Comparison of ENCODE assay signal across 9 mouse cellular contexts in genomic region chr10:39659411-39660268, GRCm38 (mm10). TPM values are rescaled to one million over a fixed set of nuclear protein-coding genes. Genes with fewer than 3 reads are reported as not detected.
DNase-seq lines count a peak whose midpoint lies in the region; ATAC-seq lines count a peak whose summit lies in the region.
"Had no signal": no experiment of that assay in that cellular context is flagged by ENCODE, and none has a peak within 500 bp of the region (broad histone marks: within the 10 kb centered on the region; RNA-seq: fewer than 3 reads in every experiment).

No protein-coding gene starts in this region.

- peaks cover 27% of the 10 kb centered on the region for H3K4me1 ChIP-seq in embryonic facial prominence, embryonic 15.5 days
- H3K4me1 ChIP-seq in heart, embryonic 16.5 days (ENCODE audit: control insufficient read depth, insufficient read depth, low read length): peaks cover 38% of the 10 kb centered on the region
- H3K4me1 ChIP-seq in stomach, embryonic 14.5 days (ENCODE audit: control insufficient read depth, insufficient read depth, low read length): peaks cover 43% of the 10 kb centered on the region; the same call in 1 of the 2 replicates

- WGBS in embryonic facial prominence, embryonic 15.5 days: 8% methylated on average over 11 of the region's 11 CpGs
- 10% methylated on average over 11 of the region's 11 CpGs for WGBS in heart, embryonic 16.5 days
- WGBS in stomach, embryonic 14.5 days: 3% methylated on average over 11 of the region's 11 CpGs

- no peaks in the 10 kb centered on the region for H3K27me3 ChIP-seq in embryonic facial prominence, embryonic 15.5 days
- no peaks in the 10 kb centered on the region for H3K27me3 ChIP-seq in heart, embryonic 16.5 days (ENCODE audit: control insufficient read depth, insufficient read depth, low read length)
- no peaks in the 10 kb centered on the region for H3K27me3 ChIP-seq in stomach, embryonic 14.5 days (ENCODE audit: control insufficient read depth, insufficient read depth, low read length)
- H3K27me3 ChIP-seq: liver, embryonic 13.5 days had no signal

- no peak overlapping the region for H3K4me3 ChIP-seq in embryonic facial prominence, embryonic 15.5 days (replicated peaks)
- H3K4me3 ChIP-seq in heart, embryonic 16.5 days (ENCODE audit: low read length): no peak overlapping the region
- H3K4me3 ChIP-seq in stomach, embryonic 14.5 days (ENCODE audit: low read depth, low read length): no peak overlapping the region
- H3K4me3 ChIP-seq: liver, embryonic 13.5 days had no signal

- H3K4me2 ChIP-seq in embryonic facial prominence, embryonic 15.5 days (replicated peaks): no peak overlapping the region; the same call in 1 of the 2 replicates
- peak overlapping the region; percentile 20; the same call in 1 of the 2 replicates for H3K4me2 ChIP-seq in heart, embryonic 16.5 days (ENCODE audit: low read depth, low read length)
- H3K4me2 ChIP-seq in stomach, embryonic 14.5 days (replicated peaks; ENCODE audit: low read depth, low read length): 0 out of 2 replicates have a peak overlapping the region, but pooled peaks have one; percentile 16
- H3K4me2 ChIP-seq: liver, embryonic 13.5 days had no signal

- peak overlapping the region; percentile 86 for H3K27ac ChIP-seq in embryonic facial prominence, embryonic 15.5 days (replicated peaks)
- H3K27ac ChIP-seq in heart, embryonic 16.5 days (ENCODE audit: low read length): peak overlapping the region; percentile 94
- H3K27ac ChIP-seq in stomach, embryonic 14.5 days (ENCODE audit: low read length): peak overlapping the region; percentile 97
- H3K27ac ChIP-seq: liver, embryonic 13.5 days had no signal

- DNase-seq in right cerebral cortex, adult 18-20 months: peak; percentile 20
- DNase-seq in right cerebral cortex, postnatal 4 days: no peak
- peak; percentile 63 for DNase-seq in kidney, postnatal 14 days
- peak; percentile 84 for DNase-seq in mesoderm, embryonic 11.5 days (ENCODE audit: low read depth, low spot score)
- DNase-seq in urinary bladder, postnatal 25 days (ENCODE audit: low spot score): no peak
- DNase-seq: liver, embryonic 13.5 days had no signal

- ATAC-seq in embryonic facial prominence, embryonic 15.5 days (ENCODE audit: insufficient number of reproducible peaks, low FRiP score, low TSS enrichment, low read depth): peak; percentile 87
- peak; percentile 97 for ATAC-seq in heart, embryonic 16.5 days (replicated peaks; ENCODE audit: extremely low read depth, insufficient read depth, low FRiP score)
- peak; percentile 91 for ATAC-seq in stomach, embryonic 14.5 days (ENCODE audit: insufficient number of reproducible peaks, insufficient read depth, low FRiP score, low read depth)

- H3K9ac ChIP-seq in embryonic facial prominence, embryonic 15.5 days: no peak overlapping the region
- H3K9ac ChIP-seq in heart, embryonic 16.5 days (ENCODE audit: low read length): 0 out of 2 replicates have a peak overlapping the region, but pooled peaks have one; percentile 2
- H3K9ac ChIP-seq in stomach, embryonic 14.5 days (replicated peaks; ENCODE audit: low read depth, low read length): no peak overlapping the region
- H3K9ac ChIP-seq: liver, embryonic 13.5 days had no signal

- H3K9me3 ChIP-seq in embryonic facial prominence, embryonic 15.5 days (replicated peaks): no peaks in the 10 kb centered on the region
- H3K9me3 ChIP-seq in heart, embryonic 16.5 days (replicated peaks; ENCODE audit: control insufficient read depth, low read length): no peaks in the 10 kb centered on the region
- H3K9me3 ChIP-seq in stomach, embryonic 14.5 days (ENCODE audit: control insufficient read depth, low read depth, low read length): no peaks in the 10 kb centered on the region
- H3K9me3 ChIP-seq: liver, embryonic 13.5 days had no signal

- H3K36me3 ChIP-seq in embryonic facial prominence, embryonic 15.5 days: no peaks in the 10 kb centered on the region
- H3K36me3 ChIP-seq in heart, embryonic 16.5 days (ENCODE audit: control insufficient read depth, insufficient read depth): no peaks in the 10 kb centered on the region
- H3K36me3 ChIP-seq in stomach, embryonic 14.5 days (ENCODE audit: control insufficient read depth, insufficient read depth, low read length): 0 out of 2 replicates have a peak, but pooled peaks cover 4% of the 10 kb centered on the region
- H3K36me3 ChIP-seq: liver, embryonic 13.5 days had no signal

RNA-seq across cellular contexts. Expression of gene Traf3ip2, which starts 46.9 kb away (rescaled TPM):
- 22.2 and 22.3 TPM in 2 replicates for polyA plus RNA-seq in embryonic facial prominence, embryonic 15.5 days (2015; fragmentation: Nextera tagmentation; extraction: Ambion mirVana)
- polyA plus RNA-seq in heart, embryonic 16.5 days (2015; fragmentation: Nextera tagmentation; extraction: Ambion mirVana): 10.7 and 12.5 TPM in 2 replicates
- 30.2 and 32.6 TPM in 2 replicates for polyA plus RNA-seq in stomach, embryonic 14.5 days (2014; fragmentation: Nextera tagmentation; extraction: Ambion mirVana)

Comparison
In these comparisons a context has a peak if more than half of its experiments do, and no peak if none do; other contexts are left out.
1. DNase-seq: peak in right cerebral cortex, adult 18-20 months (single experiment), kidney, postnatal 14 days (single experiment) and mesoderm, embryonic 11.5 days (single experiment); none in right cerebral cortex, postnatal 4 days (single experiment) and urinary bladder, postnatal 25 days (single experiment).
2. Peak in every context shown above with its lines, with median percentiles within 50 percentile points of each other: ATAC-seq and H3K27ac ChIP-seq.